Mouse (Mus musculus): Measurements from ENCODE around the gene Gk.

Gene Gk

DNA sequence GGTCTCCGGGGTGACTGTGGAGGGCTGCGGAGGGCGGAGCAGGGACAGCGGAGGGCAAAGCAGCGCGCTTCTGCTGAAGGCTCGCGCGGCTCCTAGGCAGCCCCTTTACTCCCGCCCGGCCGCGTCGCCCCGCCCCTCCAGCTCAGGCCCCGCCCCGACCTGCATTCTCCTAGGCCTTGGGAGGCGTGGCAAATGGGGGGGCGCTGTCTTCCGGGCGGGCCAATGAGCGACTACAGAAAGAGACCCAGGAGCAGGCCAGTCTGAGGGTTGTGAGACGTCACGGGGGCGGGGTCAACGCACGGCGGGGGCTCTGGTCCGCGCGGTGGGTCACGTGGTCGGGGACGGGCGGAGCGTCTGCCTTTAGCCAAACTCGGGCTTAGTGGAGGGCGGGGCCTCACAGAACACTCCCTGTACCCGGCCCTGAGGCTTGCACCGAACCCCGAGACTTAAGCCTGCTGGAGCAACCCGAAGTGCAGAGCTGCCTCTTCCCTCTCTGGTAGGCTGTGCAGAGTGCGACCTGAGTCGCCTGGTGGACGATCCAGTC lies at the start of gene Gk:
TSS of gene Gk (minus strand) at position 276 of the 544 bp plus-strand sequence.
- DNase-seq = peak; percentile 95

GRCm38 (mm10) chrX:85804706-85805376 lies 28.2 kb upstream of the Gk start:
- no peak for DNase-seq

DNA sequence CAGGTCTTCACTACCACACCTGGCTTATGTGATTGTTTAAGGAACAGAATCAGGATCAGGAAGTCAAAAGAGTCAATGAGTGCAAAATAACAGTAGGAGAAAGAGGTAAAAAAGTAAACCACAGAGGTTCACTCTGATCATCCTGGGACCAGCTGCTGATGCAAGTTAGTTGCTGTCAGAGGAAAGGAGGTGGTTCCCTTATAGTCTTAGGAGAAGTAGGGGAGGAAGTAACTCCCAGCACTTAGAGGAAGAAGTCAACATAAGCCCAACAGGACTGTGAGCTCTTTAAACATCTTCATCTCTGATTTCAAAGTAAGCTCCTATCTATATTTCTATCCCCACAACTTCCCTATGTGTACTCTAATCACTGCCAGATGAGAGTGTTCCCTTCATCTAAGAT lies 26.4 kb upstream of the Gk start:
- no peak for DNase-seq

DNA sequence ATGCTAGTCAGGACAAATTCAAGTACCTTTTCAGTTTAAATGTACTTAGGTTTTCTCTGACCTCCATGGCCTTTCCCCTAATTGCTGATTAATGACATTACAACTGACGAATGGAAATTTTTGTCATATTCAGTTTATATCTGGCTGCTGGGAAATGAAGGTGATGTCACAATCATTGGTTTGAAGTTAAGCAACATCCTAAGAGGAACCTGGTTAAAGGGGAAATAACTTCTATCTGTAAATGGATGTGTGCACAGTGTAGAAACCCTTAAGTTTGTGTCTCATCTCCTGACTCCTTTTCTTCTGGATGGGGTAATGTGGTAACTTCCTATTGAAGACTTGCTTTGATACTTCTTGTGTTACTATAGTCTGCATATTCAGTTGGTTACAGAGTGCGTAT lies 20.8 kb upstream of the Gk start:
- no peak for DNase-seq

DNA sequence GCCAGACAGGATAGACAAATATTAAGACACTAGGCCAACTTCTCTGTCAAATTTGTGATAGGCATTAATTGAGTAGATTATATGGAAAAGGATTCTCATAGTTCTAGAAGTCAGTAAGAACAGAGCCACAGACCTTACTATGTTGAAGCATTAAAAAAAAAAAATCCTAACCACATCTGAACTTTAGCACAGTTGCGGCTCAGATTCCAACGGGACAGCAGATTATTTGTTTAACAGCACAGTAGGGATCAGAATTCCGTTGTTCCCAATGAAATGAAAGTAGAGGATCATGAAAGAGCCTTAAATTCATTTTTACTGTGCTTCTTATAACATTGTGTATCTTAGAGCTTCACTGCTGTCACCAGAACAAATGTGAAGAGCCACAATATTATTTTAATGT lies 1.7 kb upstream of the Gk start:
- DNase-seq = no peak

DNA sequence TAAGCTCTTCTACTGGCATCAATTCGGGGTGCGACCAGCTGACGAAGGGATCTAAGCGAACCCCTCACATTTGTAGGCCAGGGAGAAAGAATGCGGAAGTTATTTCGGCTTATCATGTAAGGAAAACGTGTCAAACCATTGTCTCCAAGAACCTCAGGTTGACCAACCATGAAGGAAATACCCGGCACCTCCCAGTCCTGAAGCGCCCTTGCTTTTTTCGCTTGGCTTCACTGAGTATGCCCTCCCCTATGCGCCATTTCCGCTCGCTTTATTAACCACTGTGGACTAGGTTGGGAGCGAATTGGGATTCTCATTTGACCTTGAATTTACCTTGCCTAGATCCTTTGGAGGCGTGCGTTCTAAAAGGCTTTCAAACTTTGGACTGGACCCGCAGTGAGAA lies 522 bp upstream of the Gk start:
- DNase-seq = no peak

- peak; percentile 17 for DNase-seq
Measured at GRCm38 (mm10) chrX:85775879-85776543, 608 bp downstream of the Gk start.

GRCm38 (mm10) chrX:85771303-85771702 lies 5.3 kb downstream of the Gk start:
- no peak for DNase-seq

- no peak for DNase-seq
Measured at GRCm38 (mm10) chrX:85770747-85771146, 5.9 kb downstream of the Gk start.

- no peak for DNase-seq
Measured at GRCm38 (mm10) chrX:85768578-85768977, 8.0 kb downstream of the Gk start.

DNA sequence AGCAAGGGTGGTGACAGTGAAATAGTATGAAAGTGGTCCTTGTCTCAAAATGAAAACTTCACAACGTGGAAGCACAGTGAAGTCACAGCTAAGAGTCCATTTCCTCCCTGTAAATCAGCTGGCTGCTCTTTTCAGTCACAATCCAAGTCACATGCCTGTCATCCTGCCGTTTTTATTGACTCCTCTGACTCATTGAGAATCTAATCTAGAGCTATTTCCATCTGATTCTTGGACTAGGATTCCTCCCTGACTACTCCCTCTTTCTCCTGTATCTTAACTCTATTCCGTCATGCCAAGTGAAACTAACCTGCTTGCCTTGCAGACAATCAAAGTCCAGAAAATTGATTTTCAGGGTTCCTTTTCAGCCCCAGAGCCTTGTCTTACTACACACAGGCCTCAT lies 20.6 kb downstream of the Gk start:
- DNase-seq = no peak

GRCm38 (mm10) chrX:85743837-85744236 lies 32.8 kb downstream of the Gk start:
- DNase-seq = no peak

DNA sequence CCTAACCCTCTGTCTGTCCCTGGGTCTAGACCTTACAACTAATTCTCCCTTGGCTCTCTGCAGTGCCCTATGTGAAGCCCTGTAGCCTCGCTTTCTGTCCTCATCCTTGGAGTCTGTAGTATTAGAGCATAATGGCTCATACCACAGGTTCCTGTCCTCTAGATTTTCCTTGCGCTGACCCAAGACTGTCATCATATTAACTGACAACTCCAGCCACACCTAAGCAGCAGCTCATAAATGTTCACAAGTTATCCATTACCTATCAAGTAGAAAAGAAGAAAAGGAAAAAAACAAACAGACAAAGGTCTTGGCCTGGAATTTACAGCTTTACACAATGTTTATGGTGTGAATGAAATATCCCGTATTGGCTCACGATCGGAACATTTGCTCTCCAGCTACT lies 43.4 kb downstream of the Gk start:
- no peak for DNase-seq

DNA sequence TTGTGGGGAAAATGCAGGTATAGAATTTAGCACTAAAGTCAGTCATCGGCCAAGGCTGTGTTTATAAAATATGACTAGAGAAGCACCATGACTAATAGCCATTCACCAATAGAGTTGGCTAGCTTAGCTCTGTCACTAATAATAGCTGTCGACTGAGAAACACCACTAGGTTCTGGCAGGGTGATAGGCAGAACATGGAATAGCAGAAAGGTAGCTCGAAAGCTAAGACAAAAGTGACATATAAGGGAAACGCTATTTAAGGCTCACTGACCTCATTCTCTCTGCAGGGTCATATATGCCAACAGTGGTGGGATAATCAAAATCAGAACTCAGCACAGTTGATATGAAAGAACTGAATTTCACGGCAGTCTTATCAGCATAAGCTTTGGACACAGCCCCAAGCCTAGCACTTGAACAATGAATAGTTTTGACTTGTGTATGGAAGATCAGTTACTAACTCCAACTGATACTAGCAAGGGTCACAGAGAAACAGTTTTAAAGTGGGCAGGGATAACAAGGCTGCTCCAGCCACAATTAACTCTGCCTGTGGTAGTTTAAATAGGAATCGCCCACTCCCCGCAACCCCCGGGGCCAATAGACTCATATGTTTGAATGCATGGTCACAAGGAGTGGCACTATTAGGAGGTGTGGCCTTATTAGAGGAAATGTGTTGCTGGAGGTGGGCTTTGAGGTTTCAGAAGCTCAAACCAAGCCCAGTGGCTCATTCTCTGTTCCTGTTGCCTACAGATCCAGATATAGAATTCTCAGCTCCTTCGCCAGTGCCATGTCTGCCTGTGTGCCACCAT lies 45.3 kb downstream of the Gk start:
- DNase-seq = no peak

DNA sequence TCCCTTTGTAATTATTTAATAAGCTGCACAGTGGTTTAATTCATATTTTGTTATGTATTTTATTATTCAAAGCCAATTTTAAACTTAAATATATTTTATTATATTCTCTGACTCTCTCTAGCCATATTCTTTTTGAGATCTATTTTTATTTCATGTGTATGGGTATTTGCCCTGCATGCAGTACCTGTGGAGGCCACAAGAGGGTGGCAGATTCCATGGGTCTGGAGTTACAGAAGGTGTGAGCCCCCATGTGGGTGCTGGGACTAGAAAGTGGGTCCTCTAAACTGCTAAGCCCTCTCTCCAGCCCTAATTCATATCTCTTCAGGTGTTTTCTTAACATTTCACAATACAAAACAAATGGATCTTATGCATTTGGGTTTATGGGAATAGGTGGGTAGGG lies 55.4 kb downstream of the Gk start:
- DNase-seq = no peak

DNA sequence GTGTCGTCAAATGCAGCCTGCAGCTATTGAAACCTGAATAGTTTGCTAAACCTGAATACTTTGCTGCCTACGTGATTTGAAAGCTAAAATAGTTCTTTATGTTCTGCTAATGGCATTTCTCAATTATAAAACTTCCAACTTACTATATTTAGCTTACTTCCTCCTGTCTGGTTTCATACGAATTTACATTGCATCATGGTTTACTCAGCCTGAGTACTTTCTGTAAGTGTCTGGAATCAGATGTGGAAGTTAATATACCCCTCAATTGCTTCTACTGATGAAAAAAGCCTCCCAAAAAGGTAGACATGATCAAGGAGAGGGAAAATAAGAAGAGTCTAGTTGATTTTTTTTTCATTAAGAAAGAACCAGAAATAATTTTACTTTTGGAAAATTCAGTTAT lies 66.2 kb downstream of the Gk start:
- no peak for DNase-seq

DNA sequence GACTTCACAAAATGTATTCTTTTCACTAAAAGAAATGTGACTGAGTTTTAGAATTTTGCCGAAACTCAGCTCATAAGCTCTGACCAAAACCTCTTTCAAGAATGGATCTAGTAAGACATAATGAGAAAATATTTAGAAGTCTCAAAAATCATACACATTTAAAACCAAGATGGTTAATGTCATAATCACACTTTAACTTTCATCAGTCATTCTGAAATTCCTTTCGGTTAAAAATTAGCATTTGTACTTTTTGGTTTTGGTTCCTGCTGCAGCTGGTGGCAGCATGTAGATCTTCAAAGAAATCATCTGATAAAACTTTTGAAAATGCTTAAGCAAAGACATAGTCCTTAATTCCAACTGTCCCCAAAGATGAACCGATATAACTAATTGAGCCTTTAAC lies 70.9 kb downstream of the Gk start:
- no peak for DNase-seq

DNA sequence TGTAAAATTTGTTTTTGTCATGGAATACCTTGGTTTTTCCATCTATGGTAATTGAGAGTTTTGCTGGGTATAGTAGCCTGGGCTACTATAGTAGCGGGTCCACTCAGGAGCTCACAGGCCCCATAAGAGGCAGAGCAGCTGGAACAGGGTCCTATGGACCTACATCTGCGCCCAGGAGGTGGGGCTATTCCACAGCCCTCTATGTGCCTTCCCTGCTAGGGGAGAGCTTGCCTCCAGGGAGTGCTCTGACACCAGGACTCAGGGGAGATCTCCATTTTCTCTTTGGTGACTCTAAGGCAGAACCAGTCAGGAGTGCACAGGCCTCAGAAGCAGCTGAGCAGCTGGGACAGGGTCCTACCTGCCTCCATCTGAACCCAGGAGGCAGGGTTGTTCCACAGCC lies 92.9 kb downstream of the Gk start:
- DNase-seq = no peak

DNA sequence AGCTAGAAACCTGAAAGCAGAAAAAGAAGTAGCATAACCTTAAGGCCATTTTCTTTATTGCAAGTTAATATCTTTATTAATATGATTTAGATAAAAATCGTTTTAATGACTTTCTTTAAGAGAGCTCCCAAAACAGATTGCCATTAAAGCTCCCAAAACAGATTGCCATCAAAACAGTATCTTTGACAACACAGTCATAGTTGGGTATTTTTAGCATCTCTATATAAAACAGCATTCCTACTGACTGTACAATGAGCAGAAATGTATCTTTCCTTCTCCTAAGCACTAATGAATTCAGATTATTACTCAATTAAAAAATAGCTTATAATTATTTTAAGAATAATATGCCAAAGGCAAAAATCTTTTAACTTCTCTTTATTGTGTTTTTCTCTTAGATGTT lies 94.5 kb downstream of the Gk start:
- DNase-seq = no peak

DNA sequence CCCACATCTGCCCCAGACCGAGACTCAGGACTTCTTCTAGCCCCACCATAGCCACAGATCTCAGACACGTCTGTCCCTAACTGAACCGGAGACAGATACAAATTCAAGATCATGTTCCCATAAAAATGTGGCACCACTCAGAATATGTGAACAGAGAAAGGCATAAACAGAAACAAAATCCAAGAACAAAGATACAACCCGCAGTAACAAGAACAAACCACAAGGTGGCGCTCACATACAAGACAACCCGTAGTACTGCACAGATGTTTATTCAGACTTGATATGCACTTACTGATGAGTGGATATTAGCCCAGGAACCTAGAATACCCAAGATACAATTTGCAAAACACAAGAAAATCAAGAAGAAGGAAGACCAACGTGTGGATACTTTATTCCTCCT lies 99.8 kb downstream of the Gk start:
- peak; percentile 7 for DNase-seq
